8 mouse cellular contexts compared by ENCODE assay signal in the genomic region with DNA sequence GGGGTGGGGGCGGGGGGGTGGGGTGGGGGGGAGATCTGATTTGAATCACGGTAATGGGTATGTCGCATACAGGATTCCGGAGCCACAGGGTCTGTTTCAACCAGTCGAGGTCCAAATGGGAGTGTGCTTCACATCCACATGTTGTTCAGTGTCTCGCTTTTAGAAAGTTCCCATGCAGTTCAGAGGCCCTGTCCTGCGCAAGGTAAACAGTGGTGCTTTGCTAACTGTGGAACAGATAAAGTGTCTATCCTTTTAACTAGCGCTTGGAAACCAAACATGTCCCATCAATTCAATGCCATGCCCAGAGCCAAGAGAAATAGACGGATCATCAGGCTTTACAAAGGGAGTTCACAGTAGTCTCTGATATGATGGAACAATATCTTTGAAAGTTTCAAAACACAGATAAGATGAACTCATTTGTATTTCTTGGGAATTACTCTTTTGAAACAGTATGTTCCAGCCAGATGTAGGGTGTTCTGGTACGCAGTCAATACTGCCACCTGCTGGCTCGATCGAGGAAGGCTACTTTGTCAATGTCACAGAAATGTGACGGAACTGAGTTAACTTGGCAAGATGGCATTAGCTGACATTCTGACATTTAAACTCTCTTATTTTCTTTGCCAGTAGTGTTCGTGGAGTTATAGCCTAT.
DNase-seq lines count a peak whose midpoint lies in the region; ATAC-seq and TF ChIP-seq lines count a peak whose summit lies in the region.

No protein-coding gene starts in this region.

- no peak overlapping the region for H3K9ac ChIP-seq in kidney, embryonic 15.5 days
- no peak overlapping the region for H3K9ac ChIP-seq in midbrain, embryonic 14.5 days (replicated peaks; ENCODE audit: low read length)

- peak; percentile 45 for DNase-seq in kidney, adult 11 months
- DNase-seq in cerebellum, postnatal 10 days, result peak; percentile 77 to 78
- peak; percentile 69 for DNase-seq in gastrocnemius, adult 2 months
- DNase-seq in hindlimb bud, embryonic 11.5 days (ENCODE audit: extremely low spot score, low read depth, low spot score), result peak; percentile 52
- DNase-seq in left cerebral cortex, adult 8-10 months (ENCODE audit: low spot score in 2 of 2), result peak; percentile 23 to 49
- DNase-seq in midbrain, embryonic 14.5 days, result peak; percentile 87
- peak; percentile 34 to 75 for DNase-seq in spleen, postnatal 4 days (ENCODE audit: low spot score in 2 of 2)

- intact Hi-C loops in gastrocnemius, adult 2 months (cut with DNase I), result loop anchor here (1.0 to 10.0 kb wide), 5 partner anchors 81 to 619 kb away; no protein-coding TSS in a partner anchor

- no peaks in the 10 kb centered on the region for H3K9me3 ChIP-seq in kidney, embryonic 15.5 days (replicated peaks)
- H3K9me3 ChIP-seq in midbrain, embryonic 14.5 days (ENCODE audit: control insufficient read depth, low read length), result no peaks in the 10 kb centered on the region

- 43% methylated on average over 14 of the region's 14 CpGs for WGBS in kidney, embryonic 15.5 days
- WGBS in midbrain, embryonic 14.5 days, result 53% methylated on average over 14 of the region's 14 CpGs

- ATAC-seq in kidney, embryonic 15.5 days (replicated peaks; ENCODE audit: low FRiP score), result no peak
- ATAC-seq in midbrain, embryonic 14.5 days (ENCODE audit: low FRiP score, low TSS enrichment), result peak; percentile 66; the same call in 1 of the 2 replicates

- H3K4me1 ChIP-seq in kidney, embryonic 15.5 days, result 0 out of 2 replicates have a peak, but pooled peaks cover 3% of the 10 kb centered on the region
- H3K4me1 ChIP-seq in midbrain, embryonic 14.5 days (ENCODE audit: control insufficient read depth, insufficient read depth, low read length), result no peaks in the 10 kb centered on the region

- no peak overlapping the region for H3K4me2 ChIP-seq in kidney, embryonic 15.5 days
- no peak overlapping the region for H3K4me2 ChIP-seq in midbrain, embryonic 14.5 days (ENCODE audit: low read length)

- no peak overlapping the region for H3K4me3 ChIP-seq in kidney, embryonic 15.5 days (replicated peaks)
- no peak overlapping the region for H3K4me3 ChIP-seq in gastrocnemius, adult 2 months
- H3K4me3 ChIP-seq in midbrain, embryonic 14.5 days (replicated peaks; ENCODE audit: low read depth, low read length), result no peak overlapping the region

- H3K27me3 ChIP-seq in kidney, embryonic 15.5 days, result no peaks in the 10 kb centered on the region
- no peaks in the 10 kb centered on the region for H3K27me3 ChIP-seq in midbrain, embryonic 14.5 days (ENCODE audit: control insufficient read depth, insufficient read depth, low read length)

- H3K36me3 ChIP-seq in kidney, embryonic 15.5 days, result no peaks in the 10 kb centered on the region
- no peaks in the 10 kb centered on the region for H3K36me3 ChIP-seq in midbrain, embryonic 14.5 days (ENCODE audit: control insufficient read depth, insufficient read depth, low read length)

- no peak overlapping the region for H3K27ac ChIP-seq in kidney, embryonic 15.5 days
- H3K27ac ChIP-seq in gastrocnemius, adult 2 months, result no peak overlapping the region
- no peak overlapping the region for H3K27ac ChIP-seq in midbrain, embryonic 14.5 days (replicated peaks; ENCODE audit: low read depth, low read length)

- TF ChIP-seq CTCF in gastrocnemius, adult 2 months (IDR thresholded peaks at IDR 0.05), result peak; percentile 94

Comparison
In these comparisons a context has a peak if more than half of its experiments do, and no peak if none do; other contexts are left out.
1. DNase-seq: peak in every context shown above with its lines; median percentile 87 in midbrain, embryonic 14.5 days; 78 in cerebellum, postnatal 10 days; 69 in gastrocnemius, adult 2 months; 54 in spleen, postnatal 4 days; 52 in hindlimb bud, embryonic 11.5 days; 45 in kidney, adult 11 months; 36 in left cerebral cortex, adult 8-10 months.